Mouse (Mus musculus) neural tube, embryonic 14.5 days (tissue): ENCODE data around the gene Camk2d. TPM values are rescaled to one million over a fixed set of nuclear protein-coding genes. Genes with fewer than 3 reads are reported as not detected.

Experiments used
- ATAC-seq: fragments of 200-750 bp; cut with Nextera tagmentation; 2 replicates; pipeline ENCODE4 v1.8.0; 2017; ENCODE audit warnings: low read depth, mild to moderate bottlenecking, moderate TSS enrichment, moderate library complexity
- H3K27ac ChIP-seq: fragments of 300-500 bp; sonication (generic); 2 replicates; pipeline ENCODE4 v1.5.1; 2014; ENCODE audit warnings: low read depth, mild to moderate bottlenecking, control low read depth, low read length, moderate library complexity, mixed read lengths
- H3K27me3 ChIP-seq: fragments of 300-500 bp; sonication (generic); 2 replicates; pipeline ENCODE4 v1.6.1; 2014; ENCODE audit warnings: low read length; ENCODE audit not compliant: control insufficient read depth, insufficient read depth
- H3K36me3 ChIP-seq: fragments of 300-500 bp; sonication (generic); 2 replicates; pipeline ENCODE4 v1.6.1; 2014; ENCODE audit warnings: low read length, mixed read lengths; ENCODE audit not compliant: control insufficient read depth, insufficient read depth
- H3K4me1 ChIP-seq: fragments of 300-500 bp; sonication (generic); 2 replicates; pipeline ENCODE4 v1.6.1; 2014; ENCODE audit warnings: low read length; ENCODE audit not compliant: control insufficient read depth, insufficient read depth
- H3K4me2 ChIP-seq: fragments of 300-500 bp; sonication (generic); 2 replicates; pipeline ENCODE4 v1.6.1; 2014; ENCODE audit warnings: mild to moderate bottlenecking, low read depth, low read length, control low read depth
- H3K4me3 ChIP-seq: fragments of 300-500 bp; sonication (generic); 2 replicates; pipeline ENCODE4 v1.5.1; 2014; ENCODE audit warnings: low read depth, low read length, control low read depth, mixed read lengths
- H3K9ac ChIP-seq: fragments of 300-500 bp; sonication (generic); replicated peaks from 2 replicates; pipeline ENCODE4 v1.6.1; 2014; ENCODE audit warnings: low read depth, mild to moderate bottlenecking, control low read depth, low read length, mixed read lengths
- H3K9me3 ChIP-seq: fragments of 300-500 bp; sonication (generic); 2 replicates; pipeline ENCODE4 v1.6.1; 2016; ENCODE audit warnings: low read length; ENCODE audit not compliant: control insufficient read depth
- WGBS: fragments of 180-500 bp; shearing (Covaris S2); extraction: QIAGEN DNeasy Blood & Tissue Kit; methylation state at CpG from one replicate; pipeline ENCODE4 v1.1.7; 2014; 5-methylcytosine and 5-hydroxymethylcytosine counted together
- polyA plus RNA-seq: library from polyadenylated mRNA; unstranded; fragments of >200 nt; fragmentation: Nextera tagmentation; extraction: Ambion mirVana; gene quantifications from 2 replicates; pipeline ENCODE4 v1.2.1, GENCODE M21; 2014

Camk2d gene
- polyA plus RNA-seq, 1 experiment from 2014 or later = 215 TPM

DNA sequence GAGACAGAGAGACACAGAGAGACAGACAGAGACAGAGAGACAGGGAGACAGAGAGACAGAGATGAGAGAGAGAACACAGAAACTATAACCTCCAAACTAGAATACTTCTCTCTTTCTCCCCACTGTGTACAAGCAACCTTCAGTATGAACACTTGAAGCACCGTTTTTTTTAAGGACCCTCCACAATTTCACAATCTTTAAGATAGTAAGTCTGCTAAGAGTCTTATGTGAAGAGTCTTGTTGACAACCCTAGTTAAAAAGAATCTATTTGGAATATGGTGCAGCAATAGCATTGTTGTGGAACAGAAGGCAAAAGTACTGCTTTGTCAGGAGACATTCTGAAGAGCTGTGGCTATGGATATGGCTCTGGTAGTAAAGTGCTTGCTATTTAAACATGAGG, 274.6 kb downstream of the Camk2d start:
- ATAC-seq = no peak
- no peaks in the 10 kb centered on the region for H3K4me1 ChIP-seq
- WGBS = 92% methylated on average over 1 of the region's 1 CpGs
- H3K27ac ChIP-seq = no peak overlapping the region
- no peak overlapping the region for H3K4me2 ChIP-seq
- H3K4me3 ChIP-seq = no peak overlapping the region
- H3K36me3 ChIP-seq = no peaks in the 10 kb centered on the region
- H3K27me3 ChIP-seq = no peaks in the 10 kb centered on the region
- H3K9ac ChIP-seq = no peak overlapping the region
- no peaks in the 10 kb centered on the region for H3K9me3 ChIP-seq

DNA sequence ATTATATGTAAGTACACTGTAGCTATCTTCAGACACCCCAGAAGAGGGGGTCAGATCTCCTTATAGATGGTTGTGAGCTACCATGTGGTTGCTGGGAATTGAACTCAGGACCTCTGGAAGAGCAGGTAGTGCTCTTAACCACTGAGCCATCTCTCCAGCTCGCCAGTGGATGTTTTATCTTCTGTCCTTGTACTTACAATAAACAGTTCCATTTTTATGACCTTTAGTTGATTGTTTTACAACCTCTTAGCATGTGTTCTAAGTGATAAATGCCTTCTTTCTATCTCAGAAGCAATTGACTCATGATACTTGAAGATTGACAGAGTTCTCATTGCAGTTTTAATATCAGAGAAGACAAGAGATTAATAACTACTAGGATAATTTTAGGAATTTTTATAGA, 282.1 kb downstream of the Camk2d start:
- ATAC-seq = no peak
- H3K36me3 ChIP-seq = no peaks in the 10 kb centered on the region
- no peak overlapping the region for H3K9ac ChIP-seq
- H3K4me3 ChIP-seq = no peak overlapping the region
- no peaks in the 10 kb centered on the region for H3K4me1 ChIP-seq
- no peaks in the 10 kb centered on the region for H3K27me3 ChIP-seq
- WGBS = 53% methylated on average over 1 of the region's 1 CpGs
- no peak overlapping the region for H3K27ac ChIP-seq
- H3K4me2 ChIP-seq = no peak overlapping the region
- H3K9me3 ChIP-seq = no peaks in the 10 kb centered on the region

DNA sequence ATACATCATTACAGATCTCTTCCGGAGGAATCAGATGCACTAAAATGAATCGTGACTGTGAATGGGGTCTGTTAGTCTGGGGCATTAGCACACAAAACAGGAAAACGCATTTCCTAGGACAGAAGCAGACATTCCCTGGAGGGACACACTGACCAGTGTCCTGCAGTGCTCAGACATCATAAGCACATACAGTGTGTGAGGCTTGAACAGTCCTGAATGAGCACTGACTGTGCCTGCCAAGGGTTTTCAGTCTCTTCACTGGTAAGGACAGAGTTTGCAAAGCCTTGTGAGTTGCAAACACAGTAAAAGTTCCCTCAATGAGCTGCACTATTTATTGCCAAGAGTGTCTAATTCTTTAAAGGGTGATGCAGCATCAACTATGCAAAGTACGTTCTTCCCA, 290.0 kb downstream of the Camk2d start:
- H3K9me3 ChIP-seq = no peaks in the 10 kb centered on the region
- no peaks in the 10 kb centered on the region for H3K36me3 ChIP-seq
- H3K4me2 ChIP-seq = no peak overlapping the region
- H3K27me3 ChIP-seq = no peaks in the 10 kb centered on the region
- no peak overlapping the region for H3K4me3 ChIP-seq
- no peak; the same call in 1 of the 2 replicates for ATAC-seq
- no peak overlapping the region for H3K27ac ChIP-seq
- H3K4me1 ChIP-seq = no peaks in the 10 kb centered on the region
- whole genome bisulfite sequencing = 54% methylated on average over 4 of the region's 4 CpGs
- no peak overlapping the region for H3K9ac ChIP-seq

DNA sequence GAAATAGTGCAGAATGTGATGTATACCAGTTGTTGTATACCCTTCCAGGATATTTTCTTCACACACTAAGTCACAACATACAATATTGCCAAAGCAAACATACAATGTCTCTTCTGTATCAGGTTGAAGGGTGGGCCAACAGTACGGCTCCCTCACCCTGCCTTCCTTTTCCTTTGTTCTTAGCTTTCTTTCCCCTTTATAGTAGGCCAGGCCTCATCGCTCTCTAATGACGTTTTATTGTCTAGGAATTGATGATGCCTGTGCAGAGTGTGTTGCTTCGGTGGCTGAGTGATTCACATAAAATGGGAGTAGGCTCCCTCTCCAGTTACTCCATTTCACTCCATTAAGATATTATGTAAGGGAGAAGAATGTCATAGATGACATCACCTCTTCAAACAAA, 290.5 kb downstream of the Camk2d start:
- Histone ChIP-seq H3K4me2 (no peak overlapping the region), H3K27ac (no peak overlapping the region), H3K9ac (no peak overlapping the region), H3K4me1 (no peaks in the 10 kb centered on the region), H3K27me3 (no peaks in the 10 kb centered on the region), H3K9me3 (no peaks in the 10 kb centered on the region), H3K4me3 (no peak overlapping the region), H3K36me3 (no peaks in the 10 kb centered on the region)
- peak; percentile 63; the same call in 1 of the 2 replicates for ATAC-seq
- 20% methylated on average over 4 of the region's 4 CpGs for WGBS

Other genes with a start within 250 kb of the Camk2d start
- gene Arsj, start 232.6 kb upstream of the Camk2d start, polyA plus RNA-seq = 0.37 and 0.44 TPM in 2 replicates